Mouse (Mus musculus) spleen, adult 2 months (tissue): ENCODE measurements around the gene Slc25a18. TPM values are rescaled to one million over a fixed set of nuclear protein-coding genes. Genes with fewer than 3 reads are reported as not detected.
"Not testable (repeated sequence)": the region's sequence is repeated elsewhere in the genome, so short reads cannot be mapped to it uniquely, and the experiment has no call there.

Source experiments
- DNase-seq, 2 experiments: peaks; one replicate each; pipeline versions ENCODE4 v3.0.0 to v3.0.0-alpha.2; 2012 to 2021; ENCODE audit warnings: low spot score in 2 of 2, low read depth in 1 of 2
- H3K27ac ChIP-seq: fragments of 200-500 bp; 2 replicates; pipeline ENCODE4 v1.5.1; 2012; ENCODE audit warnings: low read length, inconsistent platforms; ENCODE audit not compliant: insufficient read depth
- H3K27me3 ChIP-seq: fragments of 200-500 bp; 2 replicates; pipeline ENCODE4 v1.6.1; 2012; ENCODE audit warnings: mild to moderate bottlenecking, moderate library complexity, low read length, inconsistent platforms; ENCODE audit not compliant: control insufficient read depth, insufficient read depth
- H3K36me3 ChIP-seq: fragments of 200-500 bp; 2 replicates; pipeline ENCODE4 v1.6.1; 2012; ENCODE audit warnings: mild to moderate bottlenecking, low read length, inconsistent platforms; ENCODE audit not compliant: control insufficient read depth, insufficient read depth
- H3K4me1 ChIP-seq: fragments of 200-500 bp; 2 replicates; pipeline ENCODE4 v1.6.1; 2011; ENCODE audit warnings: inconsistent platforms; ENCODE audit not compliant: control insufficient read depth, insufficient read depth, insufficient read length
- H3K4me3 ChIP-seq: fragments of 200-500 bp; 2 replicates; pipeline ENCODE4 v1.5.1; 2011; ENCODE audit warnings: mild to moderate bottlenecking, inconsistent platforms; ENCODE audit not compliant: insufficient read depth, insufficient read length; ENCODE audit errors: extremely low read depth
- CTCF ChIP-seq: fragments of 200-500 bp; IDR thresholded peaks from 2 replicates; pipeline ENCODE4 v1.5.1; 2011; ENCODE audit warnings: mild to moderate bottlenecking, inconsistent platforms; ENCODE audit not compliant: insufficient read depth, insufficient read length, insufficient replicate concordance; ENCODE audit errors: extremely low read depth
- POLR2A ChIP-seq: fragments of 200-500 bp; IDR thresholded peaks from 2 replicates; pipeline ENCODE4 v1.6.1; 2011; ENCODE audit warnings: low read depth, low read length, inconsistent platforms
- WGBS: fragments of 180-500 bp; shearing (Covaris S2); methylation state at CpG from one replicate; pipeline ENCODE4 v1.1.7; 2018; 5-methylcytosine and 5-hydroxymethylcytosine counted together
- polyA plus RNA-seq: library from polyadenylated mRNA; depleted of rRNA; stranded (reverse); fragments of >200 nt; gene quantifications from 2 replicates; pipeline ENCODE4 v1.2.3, GENCODE M21; 2012

The Slc25a18 gene
- polyA plus RNA-seq, 1 experiment: 0.14 TPM

GRCm38 (mm10) chr6:120796111-120796510, 22.7 kb downstream of the Slc25a18 start:
- no peaks in the 10 kb centered on the region for H3K27me3 ChIP-seq
- no peak overlapping the region for H3K4me3 ChIP-seq
- H3K4me1 ChIP-seq: no peaks in the 10 kb centered on the region; the same call in 1 of the 2 replicates
- H3K36me3 ChIP-seq: peaks cover 51% of the 10 kb centered on the region
- TF ChIP-seq POLR2A: no peak
- no peak for TF ChIP-seq CTCF
- H3K27ac ChIP-seq: no peak overlapping the region
- no peak for DNase-seq
- WGBS: 95% methylated on average over 2 of the region's 2 CpGs

DNA sequence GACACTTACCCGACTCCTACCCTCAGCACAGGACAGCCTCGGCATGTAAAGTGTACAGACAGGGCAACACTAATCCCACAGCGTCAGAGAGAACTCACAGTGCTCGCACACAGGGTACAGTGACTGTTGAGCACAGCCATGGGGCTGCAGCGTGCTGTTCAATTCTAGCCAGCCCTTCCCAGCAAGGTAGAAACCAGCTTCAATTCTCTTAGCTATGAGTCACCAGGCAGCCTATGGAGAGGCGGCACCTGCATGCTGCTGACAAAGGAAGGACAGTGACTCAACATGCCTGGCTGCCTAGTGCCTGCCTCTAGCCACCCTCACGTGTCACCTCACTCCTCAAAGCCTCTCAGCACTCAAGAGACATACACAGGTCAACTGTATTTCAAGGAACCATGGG, 24.6 kb downstream of the Slc25a18 start:
- WGBS: 93% methylated on average over 7 of the region's 7 CpGs
- H3K27ac ChIP-seq: no peak overlapping the region

GRCm38 (mm10) chr6:120798905-120799304, 25.5 kb downstream of the Slc25a18 start:
- WGBS: 63% methylated on average over 4 of the region's 4 CpGs
- no peak overlapping the region for H3K27ac ChIP-seq
- peaks cover 55% of the 10 kb centered on the region for H3K36me3 ChIP-seq
- TF ChIP-seq POLR2A: no peak
- TF ChIP-seq CTCF: no peak
- no peak for DNase-seq
- H3K4me3 ChIP-seq: no peak overlapping the region
- no peaks in the 10 kb centered on the region; the same call in 1 of the 2 replicates for H3K4me1 ChIP-seq
- H3K27me3 ChIP-seq: no peaks in the 10 kb centered on the region

More for the DNA sequence above, 24.6 kb downstream of the Slc25a18 start:
- DNase-seq: no peak
- Histone ChIP-seq H3K4me3 (no peak overlapping the region), H3K27me3 (no peaks in the 10 kb centered on the region), H3K36me3 (peaks cover 53% of the 10 kb centered on the region), H3K4me1 (no peaks in the 10 kb centered on the region; the same call in 1 of the 2 replicates)
- TF ChIP-seq CTCF (no peak), POLR2A (no peak)

GRCm38 (mm10) chr6:120799581-120800041, 26.2 kb downstream of the Slc25a18 start:
- DNase-seq: peak in 1 of 2 experiments; percentile 22
- H3K27ac ChIP-seq: no peak overlapping the region
- H3K4me3 ChIP-seq: no peak overlapping the region
- H3K27me3 ChIP-seq: no peaks in the 10 kb centered on the region
- peaks cover 56% of the 10 kb centered on the region for H3K36me3 ChIP-seq
- H3K4me1 ChIP-seq: no peaks in the 10 kb centered on the region; the same call in 1 of the 2 replicates
- TF ChIP-seq POLR2A (no peak), CTCF (no peak)
- 83% methylated on average over 4 of the region's 4 CpGs for WGBS

GRCm38 (mm10) chr6:120806999-120807737, 33.8 kb downstream of the Slc25a18 start:
- Histone ChIP-seq H3K4me3 (no peak overlapping the region), H3K4me1 (no peaks in the 10 kb centered on the region), H3K27me3 (no peaks in the 10 kb centered on the region), H3K27ac (no peak overlapping the region), H3K36me3 (peaks cover 45% of the 10 kb centered on the region)
- no peak for DNase-seq
- TF ChIP-seq POLR2A (no peak), CTCF (no peak)
- WGBS: 89% methylated on average over 5 of the region's 5 CpGs

DNA sequence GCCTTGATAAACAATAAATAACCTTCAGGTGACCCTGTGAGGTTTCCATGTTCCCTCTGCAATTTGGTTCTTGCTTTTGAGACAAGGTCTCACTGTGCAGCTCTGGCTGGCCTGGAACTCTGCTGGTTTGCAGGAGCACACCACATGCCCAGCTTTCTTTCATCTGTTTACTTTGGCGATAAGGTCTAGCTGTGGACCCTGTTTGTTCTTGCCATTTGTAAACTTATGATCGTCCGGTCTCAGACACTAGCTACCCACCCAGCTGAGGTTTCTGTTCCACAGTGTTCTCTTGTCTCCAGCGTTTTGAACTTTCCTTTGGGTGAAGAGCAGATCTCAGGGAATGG, 34.3 kb downstream of the Slc25a18 start:
- no peak for DNase-seq
- Histone ChIP-seq H3K27ac (no peak overlapping the region), H3K36me3 (peaks cover 41% of the 10 kb centered on the region), H3K4me3 (no peak overlapping the region), H3K27me3 (no peaks in the 10 kb centered on the region), H3K4me1 (no peaks in the 10 kb centered on the region)
- 97% methylated on average over 4 of the region's 4 CpGs for WGBS
- TF ChIP-seq CTCF: no peak
- TF ChIP-seq POLR2A: no peak

DNA sequence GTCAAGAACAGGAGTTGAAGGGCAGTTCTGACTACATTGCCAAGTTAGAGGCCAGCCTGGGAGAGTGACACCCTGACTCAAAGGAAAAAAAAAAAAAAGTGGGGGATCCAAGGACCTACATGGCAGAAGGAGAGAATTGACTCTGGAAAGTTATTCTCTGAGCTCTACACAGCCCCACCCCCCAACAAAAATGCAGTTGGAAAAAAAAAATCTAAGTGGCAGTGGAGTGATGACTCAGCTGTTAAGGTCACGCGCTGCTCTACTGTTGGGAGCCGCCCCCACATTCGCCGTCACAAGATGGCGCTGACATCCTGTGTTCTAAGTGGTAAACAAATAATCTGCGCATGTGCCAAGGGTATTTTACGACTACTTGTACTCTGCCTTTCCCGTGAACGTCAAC, 38.6 kb downstream of the Slc25a18 start:
- not testable (repeated sequence) for DNase-seq, H3K27me3 ChIP-seq, H3K4me3 ChIP-seq, H3K27ac ChIP-seq, H3K4me1 ChIP-seq
- WGBS: 96% methylated on average over 10 of the region's 10 CpGs
- H3K36me3 ChIP-seq: peaks cover 18% of the 10 kb centered on the region
